Mouse (Mus musculus): ENCODE measurements around the gene Phf20. TPM values are rescaled to one million over a fixed set of nuclear protein-coding genes. Genes with fewer than 3 reads are reported as not detected.
"Not testable (repeated sequence)": the region's sequence is repeated elsewhere in the genome, so short reads cannot be mapped to it uniquely, and the experiment has no call there.

The Phf20 gene
- total RNA-seq, 2 experiments from 2014 or later = 39.1 to 41.4 TPM

DNA sequence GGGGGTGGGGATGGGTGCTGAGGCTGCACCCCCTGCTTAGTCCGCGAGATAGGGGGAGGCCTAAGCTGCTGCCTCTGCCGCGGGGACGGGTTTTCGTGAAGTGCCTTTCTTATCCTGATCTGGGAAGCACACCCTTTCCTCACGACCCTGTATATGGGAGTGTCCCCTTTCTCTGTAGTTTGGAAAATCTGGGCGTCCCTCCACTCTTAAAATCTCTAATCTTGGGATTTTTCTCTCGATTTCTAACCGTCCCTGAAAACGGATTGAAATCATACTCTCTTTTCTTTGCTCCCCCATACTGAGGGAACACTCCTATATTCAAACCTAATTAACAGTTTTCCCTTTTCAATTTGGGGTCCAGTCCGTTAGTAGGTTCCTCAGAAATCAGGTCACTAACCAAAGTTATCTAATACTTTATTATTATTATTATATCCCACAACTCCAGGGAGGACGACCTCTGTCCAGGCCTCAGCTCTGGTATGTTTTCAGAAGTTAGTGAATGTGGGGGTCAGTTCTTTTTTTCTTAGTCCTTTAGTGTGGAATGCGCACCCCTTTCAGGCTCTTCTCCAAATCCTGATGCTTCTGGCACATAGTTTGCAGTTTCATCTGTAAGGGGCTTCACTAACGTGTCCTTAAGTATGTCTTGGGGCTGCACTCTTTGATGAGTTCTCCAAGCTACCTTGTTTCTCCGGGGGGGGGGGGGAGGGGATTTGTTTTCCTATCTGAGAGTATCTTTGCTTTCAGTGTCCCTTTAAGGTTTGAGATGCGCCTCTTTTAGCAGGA is 1.1 kb downstream of the Phf20 start:
- no peak for DNase-seq (ENCODE audit: low spot score in 2 of 2)

GRCm38 (mm10) chr2:156199944-156200343 is 3.7 kb downstream of the Phf20 start:
- DNase-seq (ENCODE audit: low spot score in 2 of 2) = no peak

DNA sequence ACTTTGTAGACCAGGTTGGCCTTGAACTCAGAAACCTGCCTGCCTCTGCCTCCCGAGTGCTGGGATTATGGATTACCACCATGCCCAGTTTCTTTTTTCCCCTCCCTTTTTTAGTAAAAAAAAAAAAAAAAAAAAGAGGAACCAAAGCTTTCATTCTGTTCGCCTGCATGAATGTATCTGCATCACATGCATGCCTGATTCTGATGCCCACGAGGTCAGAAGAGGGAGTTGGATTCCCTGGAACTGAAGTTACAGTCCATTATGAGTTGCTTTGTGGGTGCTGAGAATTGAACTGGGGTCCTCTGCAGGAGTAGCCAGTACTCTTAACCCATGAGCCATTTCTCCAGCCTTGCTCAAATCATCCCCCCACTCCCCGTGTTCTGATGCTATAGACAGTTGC is 5.2 kb downstream of the Phf20 start:
- DNase-seq (ENCODE audit: low spot score in 2 of 2) = no peak

DNA sequence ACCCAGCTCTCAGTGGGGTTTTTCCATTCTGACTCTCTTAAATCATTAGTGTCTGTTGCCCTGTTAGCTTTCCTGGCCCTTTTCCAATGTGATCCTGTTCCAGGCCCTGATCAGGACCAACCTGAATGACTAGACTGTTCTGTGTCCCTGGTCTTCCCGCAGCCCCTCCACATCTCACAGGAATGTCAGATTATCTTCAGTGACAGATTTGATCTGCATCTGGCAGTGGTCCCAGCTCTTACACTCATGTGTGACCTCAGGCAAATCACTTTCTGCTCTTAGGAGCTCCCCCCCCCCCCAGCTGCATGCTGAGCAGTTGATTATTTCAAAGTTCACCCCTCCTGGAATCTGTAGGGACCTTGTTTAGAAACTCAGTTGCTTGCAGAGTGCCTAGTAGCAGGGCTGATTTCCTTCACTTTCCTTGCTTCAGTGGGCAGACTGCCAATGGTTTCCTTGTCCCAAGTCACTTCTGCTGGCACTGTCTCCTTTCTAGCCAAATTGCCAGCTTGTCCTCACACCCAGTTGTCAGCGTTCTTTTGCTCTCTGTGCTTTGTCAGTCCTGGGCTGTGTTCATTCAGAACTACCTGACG is 6.7 kb downstream of the Phf20 start:
- DNase-seq (ENCODE audit: low spot score in 2 of 2) = peak in 1 of 2 experiments; percentile 45

GRCm38 (mm10) chr2:156203917-156204316 is 7.7 kb downstream of the Phf20 start:
- no peak for DNase-seq (ENCODE audit: low spot score in 2 of 2)

GRCm38 (mm10) chr2:156217786-156218185 is 21.5 kb downstream of the Phf20 start:
- no peak for DNase-seq (ENCODE audit: low spot score in 2 of 2)

DNA sequence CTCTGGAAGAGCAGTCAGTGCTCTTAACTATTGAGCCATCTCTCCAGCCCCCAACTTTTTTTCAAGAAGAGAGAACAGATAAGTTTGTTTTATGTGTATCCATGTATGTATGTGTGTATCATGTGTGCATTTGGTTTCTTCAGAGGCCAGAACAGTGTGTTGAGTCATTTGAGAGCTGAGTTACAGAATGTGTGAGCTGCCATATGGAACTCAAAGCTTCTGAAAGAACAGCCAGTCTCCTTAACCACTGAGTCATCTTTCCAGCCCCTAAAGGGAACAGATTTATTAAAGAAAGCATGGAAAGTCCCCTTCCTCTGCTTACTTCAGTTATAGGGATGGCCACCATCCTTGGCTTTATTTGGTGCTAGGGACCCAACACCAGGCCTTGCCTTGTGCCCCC is 25.8 kb downstream of the Phf20 start:
- DNase-seq (ENCODE audit: low spot score in 2 of 2) = no peak

DNA sequence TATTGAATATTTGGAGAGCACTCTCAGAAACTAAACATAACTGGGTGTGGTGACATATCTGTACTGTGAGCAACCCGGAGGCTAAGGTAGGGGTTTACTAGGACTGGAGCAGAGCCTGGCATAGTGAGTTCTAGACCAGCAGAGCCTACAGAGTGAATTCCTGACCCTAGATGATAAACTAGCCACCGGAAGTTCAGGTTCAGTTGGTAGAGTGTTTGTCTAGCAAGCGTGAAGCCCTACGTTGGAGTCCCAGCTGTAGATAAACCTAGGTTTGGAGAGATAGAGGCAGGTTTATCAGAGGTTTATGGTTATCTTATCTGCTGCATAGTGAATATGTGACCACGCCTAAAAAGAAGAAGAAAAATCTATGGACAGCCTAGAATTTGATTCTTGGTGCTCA is 27.8 kb downstream of the Phf20 start:
- DNase-seq (ENCODE audit: low spot score in 2 of 2) = no peak

DNA sequence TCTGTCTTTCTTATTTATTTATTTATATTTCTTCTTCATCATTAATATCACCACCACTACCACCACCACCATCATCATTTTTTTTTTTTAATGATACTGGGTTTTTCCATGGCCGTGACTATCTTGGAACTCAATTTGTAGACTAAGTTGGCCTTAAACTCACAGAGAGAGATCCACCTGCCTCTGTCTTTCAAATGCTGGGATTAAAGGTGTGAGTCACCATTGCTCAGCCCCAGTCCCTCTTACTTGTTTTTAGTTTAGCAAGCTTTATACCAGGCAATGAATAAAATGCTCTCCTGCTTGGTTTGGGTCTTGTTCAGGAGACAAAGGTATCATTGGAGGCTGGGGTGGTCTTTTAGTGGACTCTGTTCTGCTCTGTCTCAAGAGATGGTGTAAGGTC is 31.4 kb downstream of the Phf20 start:
- DNase-seq (ENCODE audit: low spot score in 2 of 2) = no peak

- DNase-seq (ENCODE audit: low spot score in 2 of 2) = no peak
These were observed 32.9 kb downstream of the Phf20 start for GRCm38 (mm10) chr2:156229171-156229570.

DNA sequence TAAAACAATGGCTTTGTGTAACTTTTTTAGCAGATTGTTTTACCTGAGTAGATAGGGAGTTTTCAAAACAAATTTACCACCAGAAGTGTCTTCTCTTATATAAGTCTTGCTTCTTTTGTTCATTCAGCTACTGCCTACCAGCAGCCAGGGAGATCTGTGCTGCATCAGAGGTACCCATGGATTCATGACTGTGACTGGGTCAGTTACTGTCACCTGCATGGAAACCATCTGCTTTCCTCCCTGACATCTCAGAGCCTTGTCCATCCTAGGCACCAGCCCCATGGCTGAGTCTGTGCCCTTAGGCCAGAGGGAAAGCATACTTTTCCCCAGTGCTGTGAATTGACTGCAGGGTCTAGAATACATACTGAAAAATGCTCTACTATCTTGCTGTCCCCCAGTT is 35.1 kb downstream of the Phf20 start:
- no peak for DNase-seq (ENCODE audit: low spot score in 2 of 2)

DNA sequence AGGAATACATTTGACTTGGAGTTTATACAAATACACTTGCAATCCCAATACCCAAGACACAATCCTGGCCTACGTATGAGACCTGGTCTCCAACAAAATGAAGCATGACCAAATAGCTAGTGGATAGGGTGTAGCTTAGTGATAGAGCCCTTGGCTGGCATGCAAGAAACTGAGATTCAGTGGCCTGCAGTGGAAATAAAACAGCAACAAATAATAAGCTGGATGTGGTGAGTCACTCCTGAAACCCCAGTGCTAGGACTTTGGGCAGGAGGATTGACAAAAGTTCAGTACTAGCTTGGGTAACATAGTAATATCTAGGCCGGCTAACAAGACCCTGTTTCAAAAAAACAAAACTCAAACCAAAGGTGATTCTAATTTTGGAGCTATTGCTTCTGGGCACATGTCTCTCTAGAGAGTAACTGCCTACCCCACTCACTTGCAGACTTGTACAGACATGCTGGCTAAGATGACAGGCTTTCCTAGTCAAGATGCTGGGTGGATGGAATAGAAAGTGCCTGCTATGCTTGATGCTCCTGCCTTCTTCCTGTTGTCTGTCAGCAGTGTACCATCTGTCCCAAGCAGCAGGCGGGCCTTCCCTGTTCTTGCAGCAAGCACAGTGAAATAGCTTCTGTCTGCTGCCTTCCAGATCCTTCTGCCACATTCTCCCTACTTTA is 37.1 kb downstream of the Phf20 start:
- DNase-seq (ENCODE audit: low spot score in 2 of 2) = no peak

- not testable (repeated sequence) for DNase-seq (ENCODE audit: low spot score in 2 of 2)
These were observed 37.8 kb downstream of the Phf20 start for GRCm38 (mm10) chr2:156234016-156234415.

GRCm38 (mm10) chr2:156235847-156236246 is 39.6 kb downstream of the Phf20 start:
- peak in 1 of 2 experiments; percentile 20 for DNase-seq (ENCODE audit: low spot score in 2 of 2)

GRCm38 (mm10) chr2:156241662-156242061 is 45.4 kb downstream of the Phf20 start:
- DNase-seq (ENCODE audit: low spot score in 2 of 2) = no peak

- DNase-seq (ENCODE audit: low spot score in 2 of 2) = no peak
These were observed 46.7 kb downstream of the Phf20 start for GRCm38 (mm10) chr2:156243011-156243410.

GRCm38 (mm10) chr2:156247599-156247998 is 51.3 kb downstream of the Phf20 start:
- no peak for DNase-seq (ENCODE audit: low spot score in 2 of 2)

GRCm38 (mm10) chr2:156250761-156251160 is 54.5 kb downstream of the Phf20 start:
- DNase-seq (ENCODE audit: low spot score in 2 of 2) = no peak

- no peak for DNase-seq (ENCODE audit: low spot score in 2 of 2)
These were observed 55.0 kb downstream of the Phf20 start for GRCm38 (mm10) chr2:156251291-156251690.

DNA sequence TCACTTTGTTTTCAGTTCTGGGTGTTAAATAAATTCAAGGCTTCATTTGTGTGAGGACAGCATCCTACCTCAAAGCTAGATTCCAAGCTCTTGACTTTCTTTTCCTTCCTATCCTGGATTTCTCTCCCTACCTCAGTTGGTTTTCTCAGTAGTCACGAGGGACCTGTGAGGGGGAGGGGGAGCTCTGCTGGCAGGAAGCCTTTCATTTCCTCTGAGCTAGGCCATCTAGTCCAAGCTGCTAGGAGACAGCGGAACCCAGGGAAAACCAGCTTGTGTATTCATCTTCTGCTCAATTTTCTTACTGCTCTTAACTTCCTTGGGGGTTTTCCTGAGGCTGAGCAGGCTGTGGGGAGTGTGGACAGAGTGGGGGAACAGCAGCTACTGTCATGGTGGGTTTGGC is 60.8 kb downstream of the Phf20 start:
- DNase-seq (ENCODE audit: low spot score in 2 of 2) = no peak

GRCm38 (mm10) chr2:156257922-156258761 is 61.9 kb downstream of the Phf20 start:
- DNase-seq (ENCODE audit: low spot score in 2 of 2) = no peak
